Mouse (Mus musculus): Measurements from ENCODE around the gene Tspan10. TPM values are rescaled to one million over a fixed set of nuclear protein-coding genes. Genes with fewer than 3 reads are reported as not detected.

The Tspan10 gene
- polyA plus RNA-seq, 2 experiments, result not detected

DNA sequence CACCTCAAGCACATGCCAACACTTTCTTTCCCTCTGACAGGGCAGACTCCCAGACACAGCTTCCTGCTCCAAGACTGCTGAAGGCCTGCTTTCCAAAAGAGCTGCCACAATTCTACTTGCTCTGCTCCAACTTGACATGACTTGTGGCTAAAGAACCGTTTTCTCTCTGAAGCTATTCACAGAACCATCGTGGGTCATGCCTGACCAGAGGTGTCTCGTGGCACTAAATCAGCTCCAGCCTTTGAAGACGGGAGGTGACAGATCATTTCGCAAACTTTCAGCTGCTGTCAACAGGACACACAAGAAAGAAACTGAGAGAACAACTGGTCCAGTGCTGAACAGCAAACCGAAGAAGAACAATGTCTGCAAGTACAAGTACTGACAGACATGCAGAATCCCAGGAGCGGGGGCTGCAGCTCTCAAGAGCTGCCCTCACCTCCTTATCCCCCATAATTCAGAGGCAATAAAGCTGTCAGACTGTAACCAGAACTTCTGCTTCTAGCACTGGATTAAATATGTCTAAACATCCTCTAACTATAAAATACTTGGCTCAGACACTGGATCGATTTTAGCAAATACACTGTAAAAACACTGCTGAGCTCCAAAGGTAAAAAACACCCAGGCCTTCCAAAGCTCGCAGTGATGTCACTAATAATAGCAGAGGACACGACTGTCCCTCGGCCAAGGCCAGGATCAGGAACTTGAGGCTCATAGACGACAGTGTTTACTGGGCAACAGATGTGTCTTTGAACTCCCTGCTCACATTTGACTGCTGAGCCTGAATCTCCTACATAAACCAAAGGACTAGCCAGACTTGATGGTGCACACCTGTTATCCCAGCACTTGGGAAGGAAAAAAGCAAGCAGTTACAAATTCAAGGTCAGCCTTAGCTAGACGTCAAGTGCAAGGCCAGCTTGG, 19.5 kb upstream of the Tspan10 start:
- TF ChIP-seq EP300 (IDR thresholded peaks at IDR 0.05; ENCODE audit: low read depth), result no peak
- no peak for TF ChIP-seq CTCF (IDR thresholded peaks at IDR 0.05; ENCODE audit: low read depth)
- Histone ChIP-seq H3K4me1 (replicated peaks; ENCODE audit: control insufficient read depth in 2 of 2, insufficient read depth in 2 of 2, low read length in 1 of 2) (no peaks in the 10 kb centered on the region), H3K4me2 (ENCODE audit: low read depth) (no peak overlapping the region), H3K27ac (no peak overlapping the region), H3K27me3 (ENCODE audit: control insufficient read depth, insufficient read depth, low read length) (no peaks in the 10 kb centered on the region), H3K36me3 (replicated peaks; ENCODE audit: control insufficient read depth, insufficient read depth, low read depth) (peaks cover 84% of the 10 kb centered on the region), H3K9ac (replicated peaks) (no peak overlapping the region), H3K4me3 (ENCODE audit: insufficient read depth in 1 of 2, low read depth in 2 of 2, low read length in 2 of 2) (no peak overlapping the region), H3K9me3 (ENCODE audit: control insufficient read depth, low read length) (no peaks in the 10 kb centered on the region)
- no peak for ATAC-seq (ENCODE audit: insufficient read depth)
- DNase-seq (ENCODE audit: low read depth in 3 of 3, low spot score in 3 of 3), result no peak
- 76% methylated on average over 13 of the region's 13 CpGs for WGBS (ENCODE audit: insufficient replicate concordance)

- DNase-seq (ENCODE audit: low read depth in 3 of 3, low spot score in 3 of 3) (peak in 1 of 3 experiments; percentile 39), ATAC-seq (ENCODE audit: insufficient read depth) (no peak)
These were observed 18.7 kb upstream of the Tspan10 start for GRCm38 (mm10) chr11:120423569-120424295.

GRCm38 (mm10) chr11:120426727-120427126, 15.7 kb upstream of the Tspan10 start:
- ATAC-seq (ENCODE audit: insufficient read depth) (no peak), DNase-seq (ENCODE audit: low read depth in 3 of 3, low spot score in 3 of 3) (no peak)
- TF ChIP-seq CTCF (IDR thresholded peaks at IDR 0.05; ENCODE audit: low read depth) (no peak), EP300 (IDR thresholded peaks at IDR 0.05; ENCODE audit: low read depth) (no peak)
- no peak overlapping the region for H3K27ac ChIP-seq
- no peak overlapping the region for H3K4me3 ChIP-seq (ENCODE audit: insufficient read depth in 1 of 2, low read depth in 2 of 2, low read length in 2 of 2)
- 81% methylated on average over 3 of the region's 3 CpGs for WGBS (ENCODE audit: insufficient replicate concordance)
- H3K4me2 ChIP-seq (ENCODE audit: low read depth), result no peak overlapping the region
- H3K9me3 ChIP-seq (ENCODE audit: control insufficient read depth, low read length), result no peaks in the 10 kb centered on the region
- no peaks in the 10 kb centered on the region for H3K4me1 ChIP-seq (replicated peaks; ENCODE audit: control insufficient read depth in 2 of 2, insufficient read depth in 2 of 2, low read length in 1 of 2)
- peaks cover 82% of the 10 kb centered on the region for H3K36me3 ChIP-seq (replicated peaks; ENCODE audit: control insufficient read depth, insufficient read depth, low read depth)
- H3K27me3 ChIP-seq (ENCODE audit: control insufficient read depth, insufficient read depth, low read length), result no peaks in the 10 kb centered on the region
- H3K9ac ChIP-seq (replicated peaks), result no peak overlapping the region

More at GRCm38 (mm10) chr11:120423569-120424295, 18.7 kb upstream of the Tspan10 start:
- Histone ChIP-seq H3K4me2 (ENCODE audit: low read depth) (no peak overlapping the region), H3K36me3 (replicated peaks; ENCODE audit: control insufficient read depth, insufficient read depth, low read depth) (peaks cover 85% of the 10 kb centered on the region), H3K4me1 (replicated peaks; ENCODE audit: control insufficient read depth in 2 of 2, insufficient read depth in 2 of 2, low read length in 1 of 2) (no peaks in the 10 kb centered on the region), H3K9ac (replicated peaks) (no peak overlapping the region), H3K27ac (no peak overlapping the region), H3K9me3 (ENCODE audit: control insufficient read depth, low read length) (no peaks in the 10 kb centered on the region), H3K4me3 (ENCODE audit: insufficient read depth in 1 of 2, low read depth in 2 of 2, low read length in 2 of 2) (no peak overlapping the region), H3K27me3 (ENCODE audit: control insufficient read depth, insufficient read depth, low read length) (no peaks in the 10 kb centered on the region)
- WGBS (ENCODE audit: insufficient replicate concordance), result 71% methylated on average over 9 of the region's 9 CpGs
- TF ChIP-seq CTCF (IDR thresholded peaks at IDR 0.05; ENCODE audit: low read depth) (peak; percentile 83), EP300 (IDR thresholded peaks at IDR 0.05; ENCODE audit: low read depth) (no peak)

DNA sequence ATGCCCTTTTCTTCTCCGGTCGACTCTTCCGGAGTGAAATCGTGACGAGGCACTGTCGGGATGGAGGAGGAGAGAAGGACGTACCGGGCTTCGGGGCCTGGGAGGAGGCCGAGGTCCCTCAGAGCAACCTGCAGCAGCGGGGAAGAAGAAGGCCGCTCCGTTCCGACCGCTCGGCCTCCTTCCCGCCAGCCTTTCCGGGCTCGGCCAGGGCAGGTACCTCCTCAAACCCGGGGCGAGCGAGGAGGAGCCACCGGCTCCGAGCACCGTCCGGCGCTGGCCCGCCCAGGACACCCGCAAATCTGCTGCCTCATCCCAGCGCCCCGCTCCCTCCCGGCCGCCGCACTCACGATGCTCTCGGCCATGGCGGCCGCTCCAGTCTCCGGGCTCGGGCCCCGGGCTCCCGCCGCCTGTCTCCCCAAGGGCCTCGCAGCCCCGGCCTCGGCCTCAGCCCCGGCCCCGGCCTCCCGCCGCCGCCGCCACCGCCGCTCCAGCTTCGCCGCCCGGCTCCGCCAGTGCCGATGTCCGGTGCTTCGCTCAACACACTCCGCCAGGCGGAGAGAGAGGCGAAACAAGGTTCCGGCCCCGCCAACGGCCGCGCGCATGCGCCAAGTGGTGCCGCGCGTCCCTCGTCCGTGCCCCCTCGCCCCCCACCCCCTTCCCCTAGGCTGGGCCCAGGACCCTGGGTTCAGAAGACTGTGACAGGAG, 5.1 kb upstream of the Tspan10 start, which contains the start of gene Nploc4:
TSS of gene Nploc4 (minus strand) at position 557 of the 705 bp plus-strand sequence.
- WGBS (ENCODE audit: insufficient replicate concordance), result under 1% methylated on average over 75 of the region's 77 CpGs
- TF ChIP-seq EP300 (IDR thresholded peaks at IDR 0.05; ENCODE audit: low read depth) (no peak), CTCF (IDR thresholded peaks at IDR 0.05; ENCODE audit: low read depth) (peak; percentile 31)
- H3K27me3 ChIP-seq (ENCODE audit: control insufficient read depth, insufficient read depth, low read length), result no peaks in the 10 kb centered on the region
- peak within 1 kb of the TSS; percentile 93 for H3K4me2 ChIP-seq (ENCODE audit: low read depth)
- peak within 1 kb of the TSS; percentile 84 to 96 for H3K4me3 ChIP-seq (ENCODE audit: insufficient read depth in 1 of 2, low read depth in 2 of 2, low read length in 2 of 2)
- peak; percentile 94 for ATAC-seq (ENCODE audit: insufficient read depth)
- H3K27ac ChIP-seq, result peak within 1 kb of the TSS; percentile 75
- peaks cover 9 to 10% of the 10 kb centered on the region in 2 experiments for H3K4me1 ChIP-seq (replicated peaks; ENCODE audit: control insufficient read depth in 2 of 2, insufficient read depth in 2 of 2, low read length in 1 of 2)
- H3K9me3 ChIP-seq (ENCODE audit: control insufficient read depth, low read length), result no peaks in the 10 kb centered on the region
- peak; percentile 67 to 72 (median 71) for DNase-seq (ENCODE audit: low read depth in 3 of 3, low spot score in 3 of 3)
- H3K36me3 ChIP-seq (replicated peaks; ENCODE audit: control insufficient read depth, insufficient read depth, low read depth), result peaks cover 16% of the 10 kb centered on the region
- H3K9ac ChIP-seq (replicated peaks), result peak within 1 kb of the TSS; percentile 91
